Mouse (Mus musculus): ENCODE measurements around the gene Gm10382. TPM values are rescaled to one million over a fixed set of nuclear protein-coding genes. Genes with fewer than 3 reads are reported as not detected.
A peak's percentile ranks its signal among the peaks of the same experiment; 100 is the strongest.

The Gm10382 gene
- total and polyA plus RNA-seq, 3 experiments, result 0.65 to 0.96 TPM; not detected in 1

DNA sequence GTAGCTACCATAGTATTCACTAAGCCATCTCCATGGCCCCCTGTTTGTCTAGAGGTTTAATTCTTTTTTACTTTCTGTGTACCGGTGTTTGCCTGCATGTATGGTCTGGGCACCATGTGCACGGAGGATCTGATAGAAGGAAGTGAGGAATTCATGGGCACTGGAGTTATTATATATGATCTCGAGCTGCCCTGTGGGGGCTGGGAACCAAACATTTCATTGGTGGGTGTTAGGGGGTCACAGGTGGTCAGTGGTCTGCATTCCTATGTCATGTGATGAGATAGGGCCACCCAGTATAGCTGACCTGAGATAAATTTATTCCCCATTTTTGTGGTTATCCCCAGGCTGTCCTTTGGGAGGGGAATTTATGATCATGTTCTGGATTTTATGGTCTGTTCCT lies 5.9 kb downstream of the Gm10382 start:
- Histone ChIP-seq H3K27ac (ENCODE audit: control insufficient read depth, low read depth, low read length) (peak overlapping the region; percentile 99), H3K9ac (ENCODE audit: control insufficient read depth, low read depth, low read length, poor library complexity, severe bottlenecking) (peak overlapping the region; percentile 83), H3K4me1 (ENCODE audit: control insufficient read depth in 1 of 2, insufficient read depth in 2 of 2, low read length in 2 of 2) (peaks cover 6 to 37% of the 10 kb centered on the region in 2 experiments), H3K27me3 (ENCODE audit: control insufficient read depth in 1 of 2, insufficient read depth in 2 of 2, low read length in 2 of 2) (no peaks in the 10 kb centered on the region), H3K36me3 (ENCODE audit: control insufficient read depth in 1 of 2, insufficient read depth in 2 of 2, low read length in 2 of 2) (peaks cover 0 to 30% of the 10 kb centered on the region in 2 experiments; a peak in 2 of 4 replicates), H3K9me3 (replicated peaks; ENCODE audit: insufficient read depth, low read length) (no peaks in the 10 kb centered on the region), H3K79me2 (ENCODE audit: control insufficient read depth, insufficient read depth, low read length, poor library complexity) (peaks cover 6% of the 10 kb centered on the region; the same call in 1 of the 2 replicates), H3K4me3 (ENCODE audit: control insufficient read depth in 1 of 2, insufficient read depth in 1 of 2, low read depth in 2 of 2, low read length in 2 of 2) (peak overlapping the region; percentile 61 to 86)
- peak; percentile 41 to 44; a peak in 2 of 4 replicates for TF ChIP-seq POLR2A (IDR thresholded peaks at IDR 0.05; ENCODE audit: control insufficient read depth in 1 of 2, insufficient read depth in 1 of 2, low read depth in 1 of 2, low read length in 2 of 2, poor library complexity in 1 of 2)
- TF ChIP-seq TBP (IDR thresholded peaks at IDR 0.05; ENCODE audit: low read depth, low read length), result peak; percentile 52; the same call in 1 of the 2 replicates
- TF ChIP-seq USF1 (IDR thresholded peaks at IDR 0.05; ENCODE audit: low read depth, low read length), result peak; percentile 4; the same call in 1 of the 2 replicates
- TF ChIP-seq MXI1 (IDR thresholded peaks at IDR 0.05; ENCODE audit: low read depth, low read length), result 0 out of 2 replicates have a peak, but pooled peaks have one; percentile 15
- TF ChIP-seq ZKSCAN1 (IDR thresholded peaks at IDR 0.05; ENCODE audit: low read depth, low read length), result no peak
- peak; percentile 56 for DNase-seq (ENCODE audit: low read depth, low spot score)

DNA sequence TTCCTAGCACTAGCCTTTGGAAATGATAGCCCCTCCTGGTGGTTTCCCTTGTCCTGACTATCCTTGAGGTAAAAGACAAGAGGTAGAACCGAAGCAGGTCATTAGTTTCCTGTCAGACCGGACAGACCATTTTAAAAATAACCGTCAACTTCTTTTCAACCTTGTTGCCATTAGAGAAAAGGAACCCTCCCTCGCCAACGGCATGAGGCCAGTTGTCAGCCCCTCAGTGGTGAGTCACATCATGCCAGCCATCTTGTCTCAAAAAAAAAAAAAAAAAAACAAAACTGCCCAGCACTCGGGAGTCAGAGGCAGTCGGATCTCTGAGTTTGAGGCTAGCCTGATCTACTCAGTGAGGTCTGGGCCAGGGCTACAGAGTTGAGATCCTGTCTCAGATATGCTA lies 11.8 kb downstream of the Gm10382 start:
- Histone ChIP-seq H3K4me3 (ENCODE audit: control insufficient read depth in 1 of 2, insufficient read depth in 1 of 2, low read depth in 2 of 2, low read length in 2 of 2) (no peak overlapping the region), H3K27me3 (ENCODE audit: control insufficient read depth in 1 of 2, insufficient read depth in 2 of 2, low read length in 2 of 2) (no peaks in the 10 kb centered on the region), H3K9ac (ENCODE audit: control insufficient read depth, low read depth, low read length, poor library complexity, severe bottlenecking) (no peak overlapping the region), H3K27ac (ENCODE audit: control insufficient read depth, low read depth, low read length) (no peak overlapping the region), H3K9me3 (replicated peaks; ENCODE audit: insufficient read depth, low read length) (no peaks in the 10 kb centered on the region), H3K4me1 (ENCODE audit: control insufficient read depth in 1 of 2, insufficient read depth in 2 of 2, low read length in 2 of 2) (peaks cover 0 to 4% of the 10 kb centered on the region in 2 experiments; a peak in 1 of 4 replicates), H3K36me3 (ENCODE audit: control insufficient read depth in 1 of 2, insufficient read depth in 2 of 2, low read length in 2 of 2) (no peaks in the 10 kb centered on the region), H3K79me2 (ENCODE audit: control insufficient read depth, insufficient read depth, low read length, poor library complexity) (no peaks in the 10 kb centered on the region; the same call in 1 of the 2 replicates)
- TF ChIP-seq ZNF384 (IDR thresholded peaks at IDR 0.05; ENCODE audit: low read depth, low read length) (peak; percentile 53), MYB (IDR thresholded peaks at IDR 0.05; ENCODE audit: low read depth, low read length) (no peak)
- no peak for DNase-seq (ENCODE audit: low read depth, low spot score)

GRCm38 (mm10) chr5:125402476-125402875 lies 13.4 kb downstream of the Gm10382 start:
- H3K79me2 ChIP-seq (ENCODE audit: control insufficient read depth, insufficient read depth, low read length, poor library complexity), result no peaks in the 10 kb centered on the region; the same call in 1 of the 2 replicates
- H3K4me1 ChIP-seq (ENCODE audit: control insufficient read depth in 1 of 2, insufficient read depth in 2 of 2, low read length in 2 of 2), result peaks cover 0 to 4% of the 10 kb centered on the region in 2 experiments; a peak in 1 of 4 replicates
- H3K9ac ChIP-seq (ENCODE audit: control insufficient read depth, low read depth, low read length, poor library complexity, severe bottlenecking), result no peak overlapping the region
- H3K9me3 ChIP-seq (replicated peaks; ENCODE audit: insufficient read depth, low read length), result no peaks in the 10 kb centered on the region
- H3K4me3 ChIP-seq (ENCODE audit: control insufficient read depth in 1 of 2, insufficient read depth in 1 of 2, low read depth in 2 of 2, low read length in 2 of 2), result no peak overlapping the region
- no peak for DNase-seq (ENCODE audit: low read depth, low spot score)
- TF ChIP-seq ETS1 (IDR thresholded peaks at IDR 0.05; ENCODE audit: low read depth, low read length) (no peak), MAZ (IDR thresholded peaks at IDR 0.05; ENCODE audit: low read depth, low read length) (no peak), USF1 (IDR thresholded peaks at IDR 0.05; ENCODE audit: low read depth, low read length) (no peak), ZKSCAN1 (IDR thresholded peaks at IDR 0.05; ENCODE audit: low read depth, low read length) (no peak)
- no peak overlapping the region for H3K27ac ChIP-seq (ENCODE audit: control insufficient read depth, low read depth, low read length)
- H3K36me3 ChIP-seq (ENCODE audit: control insufficient read depth in 1 of 2, insufficient read depth in 2 of 2, low read length in 2 of 2), result no peaks in the 10 kb centered on the region
- no peaks in the 10 kb centered on the region for H3K27me3 ChIP-seq (ENCODE audit: control insufficient read depth in 1 of 2, insufficient read depth in 2 of 2, low read length in 2 of 2)

Data from MEL (cell line).